Mouse (Mus musculus) heart, postnatal 25 days (tissue): ENCODE measurements around the gene Ormdl3. TPM values are rescaled to one million over a fixed set of nuclear protein-coding genes. Genes with fewer than 3 reads are reported as not detected.

Source experiments
- DNase-seq: peaks from one replicate; pipeline ENCODE4 v3.0.0; 2022; ENCODE audit warnings: low spot score
- intact Hi-C: fragments of 180-260 bp; cut with DNase I; formaldehyde crosslinking; loops from one replicate; pipeline ENCODE4 v1.15.1; 2025
- total RNA-seq, 2 experiments: library from RNA; stranded (reverse); gene quantifications; 2 replicates each; pipeline ENCODE4 v1.2.3; 2021

Gene Ormdl3
- total RNA-seq, 2 experiments from 2014 or later: 35.6 to 37.8 TPM

DNA sequence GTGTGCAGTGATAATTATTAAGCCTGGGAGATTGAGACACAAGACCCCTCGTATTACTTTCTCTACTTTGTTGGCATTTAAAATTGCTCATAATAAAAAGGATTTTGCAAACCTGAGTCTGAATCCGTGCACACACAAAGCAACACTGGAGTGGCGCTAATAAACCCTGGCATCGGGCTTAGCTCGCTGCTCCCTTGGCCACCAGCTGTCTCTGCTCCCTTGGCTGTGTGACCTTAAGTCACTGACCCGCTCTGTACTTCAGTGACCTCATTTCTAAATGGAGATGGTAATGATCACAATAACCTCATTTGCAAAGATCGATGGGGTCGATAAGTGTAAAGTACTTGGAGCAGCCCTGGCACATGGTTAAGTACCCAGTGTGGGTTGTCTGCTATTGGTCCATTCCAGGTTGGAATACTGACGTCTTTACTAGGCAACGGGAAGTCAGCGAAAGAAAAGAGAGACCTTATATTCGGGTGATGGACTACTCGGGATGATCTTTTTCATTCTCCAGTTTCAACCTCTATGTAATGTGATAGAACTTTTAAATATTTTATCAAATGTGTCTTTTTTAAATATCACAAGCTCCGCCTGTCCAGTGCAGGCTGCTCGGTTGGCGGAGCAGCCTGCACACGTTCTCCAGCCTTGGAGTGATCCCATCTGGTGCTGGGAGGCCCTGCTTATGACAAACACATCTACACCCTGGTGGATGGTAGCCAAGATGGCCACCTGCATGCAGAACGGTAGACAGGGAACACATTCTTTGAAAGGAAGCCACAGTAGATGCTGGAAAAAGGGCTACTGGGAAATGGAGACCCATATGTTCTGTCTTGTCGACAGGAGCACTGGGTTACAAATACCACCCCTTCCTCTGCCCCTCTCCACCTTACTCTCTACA, 3.6 kb upstream of the Ormdl3 start:
- intact Hi-C loops: no loop called here
- DNase-seq: no peak

DNA sequence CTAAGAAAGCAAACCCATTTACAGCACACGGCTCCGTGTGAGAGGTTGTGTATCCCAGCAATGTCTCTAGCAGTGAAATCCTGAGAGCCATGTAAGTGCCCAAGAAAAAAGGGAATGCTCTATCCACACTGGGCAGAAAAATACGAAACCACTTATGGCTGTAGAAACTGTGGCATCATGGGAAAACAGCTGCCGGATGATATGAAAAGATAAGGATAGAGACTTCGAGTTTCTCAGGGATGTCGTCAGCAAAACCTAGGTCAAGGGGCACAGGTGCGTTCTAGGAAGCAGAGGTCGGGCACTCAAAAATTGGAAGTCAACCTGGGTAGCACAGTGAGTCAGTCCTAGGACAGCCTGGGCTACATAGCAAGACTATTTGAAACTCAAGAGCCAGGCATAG, 2.1 kb upstream of the Ormdl3 start:
- intact Hi-C loops: no loop called here

GRCm38 (mm10) chr11:98588833-98589281, 1.7 kb upstream of the Ormdl3 start:
- DNase-seq: no peak
- intact Hi-C loops: no loop called here

More for the DNA sequence above, 2.1 kb upstream of the Ormdl3 start:
- DNase-seq: no peak

DNA sequence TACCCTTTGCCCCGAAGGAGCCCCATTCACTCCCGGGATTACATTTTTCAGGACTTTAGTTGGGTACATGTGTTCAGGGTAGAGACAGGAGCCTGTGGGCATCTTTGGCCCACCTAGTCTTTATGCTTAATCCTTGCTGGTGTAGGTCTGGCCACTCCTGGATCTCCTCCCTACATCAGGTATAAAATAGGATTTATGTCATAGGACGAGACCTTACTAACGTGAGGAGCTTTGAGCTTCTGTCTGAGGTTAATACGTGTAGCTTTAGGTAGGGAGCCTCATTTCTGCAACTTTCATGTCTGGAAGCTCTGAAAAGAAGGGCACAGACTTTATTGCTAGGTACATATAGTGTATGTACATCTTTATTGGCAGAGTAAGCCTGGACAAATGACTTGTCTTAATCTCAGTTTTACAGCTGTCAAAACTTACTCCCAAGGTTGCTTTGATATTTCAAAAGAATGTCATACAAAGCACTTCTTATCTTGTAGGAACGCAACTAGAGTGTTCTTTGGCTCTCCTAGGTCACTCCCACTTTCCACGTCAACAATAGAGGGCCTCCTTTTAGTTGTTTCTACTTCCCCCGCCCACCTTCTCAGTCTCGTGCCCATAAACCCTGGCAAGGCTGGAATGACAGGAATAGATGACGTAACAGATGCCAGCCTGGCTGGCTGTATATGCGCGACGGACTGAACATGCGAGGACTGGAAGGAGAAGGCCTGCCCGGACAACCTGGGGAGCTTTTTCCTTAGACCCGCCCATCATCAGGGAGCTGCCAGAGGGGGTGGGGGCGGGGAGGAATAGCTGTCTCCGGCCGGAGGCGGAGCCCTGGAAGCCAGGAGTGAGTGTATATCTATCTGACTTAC, 747 bp upstream of the Ormdl3 start:
- peak; percentile 67 for DNase-seq
- intact Hi-C loops: no loop called here

- no peak for DNase-seq
- intact Hi-C loops: no loop called here
These were observed 879 bp downstream of the Ormdl3 start for GRCm38 (mm10) chr11:98586087-98586891.

- intact Hi-C loops: no loop called here
These were observed 2.5 kb downstream of the Ormdl3 start for GRCm38 (mm10) chr11:98584629-98585177.

GRCm38 (mm10) chr11:98584146-98584545, 3.0 kb downstream of the Ormdl3 start:
- intact Hi-C loops: no loop called here
- DNase-seq: no peak

More at GRCm38 (mm10) chr11:98584629-98585177, 2.5 kb downstream of the Ormdl3 start:
- DNase-seq: no peak

DNA sequence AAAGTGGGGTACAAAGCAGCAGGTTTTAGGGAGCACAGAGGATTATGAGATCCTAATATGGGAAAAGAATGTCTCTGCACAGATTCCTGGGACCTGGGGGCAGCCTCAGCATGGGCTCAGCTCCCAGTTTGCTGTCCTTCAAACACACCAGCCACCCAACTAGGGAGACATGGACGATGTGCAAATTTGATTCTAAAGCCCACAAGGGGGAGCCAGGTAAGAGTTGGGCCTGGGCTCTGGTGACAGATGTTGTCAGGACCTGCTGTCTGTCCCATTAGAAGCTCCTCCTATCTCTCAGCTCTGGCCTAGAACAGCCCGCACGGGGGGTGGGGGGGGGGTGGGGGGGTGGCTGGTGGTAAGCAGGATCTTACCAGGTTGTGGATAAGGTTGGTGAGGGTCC, 3.6 kb downstream of the Ormdl3 start:
- intact Hi-C loops: no loop called here
- no peak for DNase-seq

GRCm38 (mm10) chr11:98583265-98583552, 4.0 kb downstream of the Ormdl3 start:
- intact Hi-C loops: no loop called here
- DNase-seq: no peak

- no peak for DNase-seq
- intact Hi-C loops: no loop called here
These were observed 4.5 kb downstream of the Ormdl3 start for GRCm38 (mm10) chr11:98582551-98583264.

- intact Hi-C loops: no loop called here
- no peak for DNase-seq
These were observed 5.2 kb downstream of the Ormdl3 start for GRCm38 (mm10) chr11:98582030-98582388.

DNA sequence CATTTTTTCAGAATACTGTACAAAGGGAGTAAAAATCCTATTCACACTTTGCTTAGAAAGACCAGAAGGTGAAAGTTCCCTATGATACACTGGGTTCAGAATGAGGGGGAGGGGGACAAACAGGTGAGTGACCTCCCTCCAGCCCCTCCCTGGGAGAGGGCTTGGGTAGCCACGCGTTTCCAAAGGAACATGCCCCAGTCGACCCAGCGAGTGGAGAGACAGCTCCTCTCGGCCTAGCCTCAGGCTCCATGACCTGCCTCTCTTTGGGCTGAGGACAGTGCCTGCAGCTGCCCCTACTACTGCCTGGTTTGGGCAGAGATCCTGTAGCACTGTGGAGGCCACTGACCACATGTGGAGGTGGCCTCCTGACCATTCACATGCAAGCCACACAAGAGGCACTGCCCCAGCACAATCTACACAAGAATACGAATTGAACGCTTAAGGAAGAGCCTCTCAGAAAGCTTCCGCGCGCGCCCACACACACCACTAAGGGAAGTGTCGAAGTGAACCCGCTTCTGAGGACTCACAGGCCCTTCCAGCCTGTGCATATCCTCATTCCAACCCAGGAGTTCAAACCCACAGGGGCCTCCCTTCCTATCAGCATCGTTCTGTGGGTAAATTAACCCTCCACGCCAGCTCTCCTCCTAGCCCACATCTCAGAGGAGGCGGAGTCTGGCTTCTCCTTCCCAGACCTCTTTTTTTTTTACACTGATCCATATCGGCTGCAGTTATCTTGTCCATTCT, 5.7 kb downstream of the Ormdl3 start:
- DNase-seq: no peak

GRCm38 (mm10) chr11:98580301-98581121, 6.7 kb downstream of the Ormdl3 start:
- DNase-seq: no peak
- intact Hi-C loops: no loop called here

More for the DNA sequence above, 5.7 kb downstream of the Ormdl3 start:
- intact Hi-C loops: no loop called here

- intact Hi-C loops: no loop called here
- no peak for DNase-seq
These were observed 9.4 kb downstream of the Ormdl3 start for GRCm38 (mm10) chr11:98577776-98578175.

- intact Hi-C loops: no loop called here
- DNase-seq: no peak
These were observed 17.7 kb downstream of the Ormdl3 start for GRCm38 (mm10) chr11:98569461-98569860.

DNA sequence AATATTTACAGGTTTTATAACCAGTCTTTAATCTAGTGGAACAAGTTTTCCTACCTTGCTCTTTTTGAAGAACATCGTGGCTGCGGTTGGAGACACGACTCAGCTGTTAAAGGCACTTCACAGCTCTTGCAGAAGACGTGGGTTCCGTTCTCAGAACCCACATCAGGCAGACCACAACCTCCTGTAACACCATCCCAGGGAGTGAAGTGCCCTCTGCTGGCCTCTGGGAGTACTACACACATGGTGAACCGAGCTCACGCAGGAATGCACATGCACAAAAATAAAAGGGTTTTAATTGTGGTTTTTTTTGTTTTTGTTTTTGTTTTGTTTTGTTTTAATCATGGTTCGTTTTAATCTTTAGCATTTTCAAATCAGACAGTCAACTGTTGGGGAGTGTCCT, 18.8 kb downstream of the Ormdl3 start:
- no peak for DNase-seq
- intact Hi-C loops: no loop called here

DNA sequence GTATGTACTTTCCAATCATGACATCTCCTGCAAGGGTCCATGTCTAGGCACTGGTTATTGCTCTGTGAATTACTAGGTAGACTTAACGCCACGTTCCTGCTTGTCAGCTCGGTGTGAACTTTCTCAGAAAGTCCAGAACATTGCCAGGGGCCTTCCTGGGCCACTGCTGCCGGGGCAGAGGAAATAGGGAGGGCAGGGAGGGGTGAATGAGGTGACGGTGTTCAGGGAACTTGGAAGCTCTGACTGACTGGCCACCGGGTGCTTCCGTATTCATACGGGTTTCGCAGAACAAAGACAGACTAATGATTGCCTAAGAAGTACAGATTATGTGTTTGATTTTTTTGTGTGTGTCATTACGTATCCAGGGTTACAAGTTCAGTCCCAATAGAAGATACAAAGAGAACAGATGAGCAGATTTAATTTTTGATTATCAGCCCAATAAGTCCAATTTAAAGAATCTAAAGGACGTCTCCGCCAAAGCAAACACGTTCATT, 23.2 kb downstream of the Ormdl3 start:
- intact Hi-C loops: no loop called here
- DNase-seq: no peak

GRCm38 (mm10) chr11:98563025-98563424, 24.1 kb downstream of the Ormdl3 start:
- DNase-seq: no peak
- intact Hi-C loops: no loop called here
